Mouse (Mus musculus) G1E (cell line): Measurements from ENCODE around the gene Il17d. TPM values are rescaled to one million over a fixed set of nuclear protein-coding genes. Genes with fewer than 3 reads are reported as not detected.

Experiments
- ATAC-seq: 2 replicates; pipeline ENCODE4 v1.8.0; 2016; ENCODE audit warnings: mild to moderate bottlenecking; ENCODE audit not compliant: insufficient number of reproducible peaks, poor library complexity, low FRiP score, severe bottlenecking; ENCODE audit errors: extremely low read depth
- DNase-seq: peaks from one replicate; pipeline ENCODE4 v3.0.0; 2012; ENCODE audit warnings: low spot score
- H3K27me3 ChIP-seq: 2 replicates; pipeline ENCODE4 v1.6.1; 2012; ENCODE audit warnings: mild to moderate bottlenecking, low read length, inconsistent platforms; ENCODE audit not compliant: insufficient read depth
- H3K36me3 ChIP-seq: replicated peaks from 2 replicates; pipeline ENCODE3; 2012; ENCODE audit warnings: mild to moderate bottlenecking, inconsistent platforms
- H3K4me1 ChIP-seq: 2 replicates; pipeline ENCODE4 v1.6.1; 2012; ENCODE audit warnings: low read depth, low read length, inconsistent platforms, mixed read lengths; ENCODE audit not compliant: insufficient read depth
- H3K4me3 ChIP-seq: 2 replicates; pipeline ENCODE4 v1.5.1; 2012; ENCODE audit warnings: low read depth, mild to moderate bottlenecking, inconsistent platforms, low read length, moderate library complexity, mixed read lengths
- H3K9me3 ChIP-seq: replicated peaks from 2 replicates; pipeline ENCODE4 v1.6.1; 2012; ENCODE audit warnings: inconsistent platforms
- CTCF ChIP-seq: IDR thresholded peaks from 2 replicates; pipeline ENCODE4 v1.5.1; 2012; ENCODE audit warnings: low read depth, low read length, inconsistent platforms, mixed read lengths
- GATA1 ChIP-seq: IDR thresholded peaks from 2 replicates; pipeline ENCODE4 v1.6.1; 2012; ENCODE audit warnings: borderline replicate concordance, low read length, inconsistent platforms, mixed read lengths
- GATA2 ChIP-seq: IDR thresholded peaks from 2 replicates; pipeline ENCODE4 v1.6.1; 2012; ENCODE audit warnings: low read depth, low read length, inconsistent platforms, borderline replicate concordance
- POLR2AphosphoS5 ChIP-seq: IDR thresholded peaks from 2 replicates; pipeline ENCODE4 v1.6.1; 2012; ENCODE audit warnings: low read depth, low read length, inconsistent platforms; ENCODE audit not compliant: insufficient replicate concordance
- TAL1 ChIP-seq: conservative IDR thresholded peaks from 2 replicates; pipeline ENCODE4 v1.6.1; 2012; ENCODE audit warnings: low read depth, low read length, inconsistent platforms, mixed read lengths
- polyA plus RNA-seq: library from polyadenylated mRNA; stranded (reverse); fragments of >175 nt; gene quantifications from 2 replicates; pipeline ENCODE4 v1.2.3, GENCODE M21; 2012
- total RNA-seq, 2 experiments: library from RNA; stranded (forward) in 1 of 2; stranded (reverse) in 1 of 2; fragments of 200-1000 nt in 1 of 2; fragments of >200 nt in 1 of 2; fragmentation: Nextera tagmentation in 1 of 2; gene quantifications; 2 replicates each; pipeline ENCODE4 v1.2.3; 2014 to 2017

Il17d gene
- total and polyA plus RNA-seq, 3 experiments, result 0.05 TPM; not detected in 2

GRCm38 (mm10) chr14:57576364-57577060 lies 51.9 kb downstream of the Il17d start:
- Histone ChIP-seq H3K4me1 (peaks cover 12% of the 10 kb centered on the region; the same call in 1 of the 2 replicates), H3K27me3 (no peaks in the 10 kb centered on the region), H3K36me3 (peaks cover 51% of the 10 kb centered on the region), H3K4me3 (no peak overlapping the region), H3K9me3 (no peaks in the 10 kb centered on the region)
- no peak for TF ChIP-seq TAL1
- no peak for TF ChIP-seq POLR2AphosphoS5
- TF ChIP-seq GATA1, result no peak
- no peak for TF ChIP-seq GATA2
- no peak for TF ChIP-seq CTCF
- DNase-seq, result no peak
- ATAC-seq, result no peak

GRCm38 (mm10) chr14:57591830-57592229 lies 67.3 kb downstream of the Il17d start:
- ATAC-seq (no peak), DNase-seq (no peak)
- Histone ChIP-seq H3K4me3 (no peak overlapping the region), H3K27me3 (no peaks in the 10 kb centered on the region), H3K36me3 (peaks cover 90% of the 10 kb centered on the region), H3K9me3 (no peaks in the 10 kb centered on the region), H3K4me1 (no peaks in the 10 kb centered on the region)
- TF ChIP-seq CTCF, result no peak
- no peak for TF ChIP-seq GATA2
- TF ChIP-seq TAL1, result no peak

Other genes with a start within 250 kb of the Il17d start
- gene Cryl1, start 126.2 kb upstream of the Il17d start, total RNA-seq (2014; fragmentation: Nextera tagmentation), result 12.6 and 15.0 TPM in 2 replicates
- 21.4 and 22.1 TPM in 2 replicates for gene Cryl1, start 126.2 kb upstream of the Il17d start, total RNA-seq (2017)
- 9.7 and 10.2 TPM in 2 replicates for gene Cryl1, start 126.2 kb upstream of the Il17d start, polyA plus RNA-seq
- gene Ift88, start 100.7 kb upstream of the Il17d start, total RNA-seq (2014; fragmentation: Nextera tagmentation), result 12.9 and 16.1 TPM in 2 replicates
- gene Ift88, start 100.7 kb upstream of the Il17d start, total RNA-seq (2017), result 13.6 and 15.1 TPM in 2 replicates
- 7.8 and 8.4 TPM in 2 replicates for gene Ift88, start 100.7 kb upstream of the Il17d start, polyA plus RNA-seq
- 14.4 and 19.1 TPM in 2 replicates for gene Eef1akmt1, start 46.8 kb downstream of the Il17d start, total RNA-seq (2014; fragmentation: Nextera tagmentation)
- 36.4 and 39.7 TPM in 2 replicates for gene Eef1akmt1, start 46.8 kb downstream of the Il17d start, total RNA-seq (2017)
- 1.1 and 1.4 TPM in 2 replicates for gene Eef1akmt1, start 46.8 kb downstream of the Il17d start, polyA plus RNA-seq
- gene Xpo4, start 140.7 kb downstream of the Il17d start, total RNA-seq (2014; fragmentation: Nextera tagmentation), result 81.6 and 98.1 TPM in 2 replicates
- gene Xpo4, start 140.7 kb downstream of the Il17d start, total RNA-seq (2017), result 35.8 and 45.0 TPM in 2 replicates
- gene Xpo4, start 140.7 kb downstream of the Il17d start, polyA plus RNA-seq, result 4.8 and 16.3 TPM in 2 replicates
- gene Gm49361, start 221.3 kb downstream of the Il17d start, total RNA-seq (2014; fragmentation: Nextera tagmentation), result not detected in 2 replicates
- gene Gm49361, start 221.3 kb downstream of the Il17d start, total RNA-seq (2017), result not detected in 2 replicates
- not detected in 2 replicates for gene Gm49361, start 221.3 kb downstream of the Il17d start, polyA plus RNA-seq
- gene Lats2, start 233.6 kb downstream of the Il17d start, total RNA-seq (2014; fragmentation: Nextera tagmentation), result 6.5 and 22.7 TPM in 2 replicates
- gene Lats2, start 233.6 kb downstream of the Il17d start, total RNA-seq (2017), result 5.8 and 5.9 TPM in 2 replicates
- 3.5 and 4.2 TPM in 2 replicates for gene Lats2, start 233.6 kb downstream of the Il17d start, polyA plus RNA-seq